Mouse (Mus musculus) heart, postnatal 0 days (tissue): ENCODE results near the gene Fkrp.

Experiments used
- CTCF ChIP-seq: IDR thresholded peaks from 2 replicates; pipeline ENCODE4 v1.5.1; 2016; ENCODE audit warnings: antibody characterized with exemption, control low read depth, low read depth
- EP300 ChIP-seq: IDR thresholded peaks from 2 replicates; pipeline ENCODE4 v1.6.1; 2016; ENCODE audit warnings: antibody characterized with exemption, low read depth

GRCm38 (mm10) chr7:16847507-16847906 is 31.0 kb upstream of the Fkrp start:
- no peak for TF ChIP-seq CTCF
- no peak for TF ChIP-seq EP300
